Mouse (Mus musculus) urinary bladder, postnatal 25 days (tissue): ENCODE data around the gene Pgbd1.
"Not testable (repeated sequence)": the region's sequence is repeated elsewhere in the genome, so short reads cannot be mapped to it uniquely, and the experiment has no call there.

Source experiments
- DNase-seq: peaks from one replicate; pipeline ENCODE4 v3.0.0; 2022; ENCODE audit warnings: low spot score

The Pgbd1 gene

DNA sequence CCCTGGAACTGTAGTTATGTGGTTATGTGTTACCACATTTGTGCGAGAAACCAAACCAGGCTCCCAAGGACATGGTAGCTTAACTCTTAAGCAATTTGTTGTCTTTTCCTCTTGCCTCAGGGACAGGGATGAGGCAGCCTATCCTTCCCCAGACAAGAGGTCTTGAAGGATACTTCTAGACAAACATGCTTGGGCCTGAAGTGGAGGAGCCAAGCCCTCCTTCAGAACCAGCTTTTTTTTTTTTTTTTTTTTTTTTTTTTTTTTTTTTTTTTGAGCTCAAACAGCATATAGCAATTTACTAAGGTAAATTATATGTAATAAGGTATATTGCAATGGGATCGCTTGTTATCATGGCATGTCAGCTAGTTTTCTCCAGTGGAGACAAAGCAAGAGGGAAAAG lies 25.1 kb downstream of the Pgbd1 start:
- DNase-seq, result no peak

DNA sequence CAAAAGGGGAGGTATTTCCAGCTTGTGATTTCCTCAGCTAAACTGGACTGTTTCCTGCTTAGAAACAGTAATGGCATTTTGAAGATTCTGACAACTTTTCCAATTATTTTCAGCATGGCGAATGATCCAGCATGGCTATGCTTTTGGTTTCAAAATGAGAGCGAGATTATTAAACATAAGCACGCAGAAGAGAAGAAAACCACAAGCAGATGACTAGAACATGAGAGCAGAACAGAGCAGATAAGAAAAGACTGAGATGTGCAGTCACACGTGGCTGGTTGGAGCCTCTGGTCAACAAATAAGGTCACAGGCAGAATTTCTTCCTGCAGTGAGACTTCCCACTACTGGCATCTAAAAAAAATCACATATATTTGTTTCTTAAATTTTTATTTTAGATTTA lies 25.6 kb downstream of the Pgbd1 start:
- no peak for DNase-seq

DNA sequence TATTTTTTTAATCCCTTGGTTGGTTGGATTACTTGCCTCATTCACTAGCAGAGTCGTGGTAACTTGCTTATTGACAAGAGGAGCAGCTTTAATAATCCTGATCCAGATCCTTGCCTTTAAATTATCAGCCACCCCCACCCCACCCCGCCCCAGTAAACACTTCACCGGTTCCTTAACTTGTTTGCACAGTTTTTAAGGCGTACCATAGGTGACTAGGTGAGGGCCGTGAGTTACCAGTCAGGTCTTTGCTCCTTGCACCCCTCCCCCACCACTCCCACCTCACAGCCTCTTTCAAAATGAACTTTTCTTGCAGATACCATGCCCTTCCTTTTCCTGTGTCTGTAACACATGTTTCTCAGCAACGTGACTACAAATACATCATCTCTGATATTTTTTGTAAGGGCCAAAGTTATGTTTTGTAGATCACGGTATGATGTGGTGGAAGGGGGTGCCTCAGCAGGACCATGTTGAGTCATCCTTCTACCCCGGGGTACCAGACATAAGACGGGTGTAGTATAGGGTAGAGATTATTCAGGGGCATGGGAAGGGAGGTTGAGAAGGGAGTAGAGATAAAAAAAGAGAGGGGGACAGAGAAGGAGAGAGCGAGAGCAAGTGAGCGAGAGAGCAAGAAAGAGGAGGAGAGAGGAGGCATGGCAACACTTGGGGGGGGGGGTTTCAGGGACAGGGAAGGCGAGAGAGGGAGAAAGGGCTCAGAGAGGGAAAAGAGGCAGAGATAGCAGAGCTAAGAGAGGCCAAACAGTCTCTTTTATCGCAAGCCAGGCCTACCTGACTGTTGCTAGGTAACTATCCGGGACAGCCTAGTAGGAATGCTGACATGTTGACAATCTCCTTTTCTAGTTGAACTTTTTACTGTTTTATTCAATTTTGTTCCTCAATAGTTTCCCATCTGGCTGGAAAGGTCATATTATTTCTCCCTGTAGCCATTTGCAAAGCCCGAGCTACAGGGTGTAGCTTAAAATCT lies 26.3 kb downstream of the Pgbd1 start:
- DNase-seq, result peak; percentile 32

DNA sequence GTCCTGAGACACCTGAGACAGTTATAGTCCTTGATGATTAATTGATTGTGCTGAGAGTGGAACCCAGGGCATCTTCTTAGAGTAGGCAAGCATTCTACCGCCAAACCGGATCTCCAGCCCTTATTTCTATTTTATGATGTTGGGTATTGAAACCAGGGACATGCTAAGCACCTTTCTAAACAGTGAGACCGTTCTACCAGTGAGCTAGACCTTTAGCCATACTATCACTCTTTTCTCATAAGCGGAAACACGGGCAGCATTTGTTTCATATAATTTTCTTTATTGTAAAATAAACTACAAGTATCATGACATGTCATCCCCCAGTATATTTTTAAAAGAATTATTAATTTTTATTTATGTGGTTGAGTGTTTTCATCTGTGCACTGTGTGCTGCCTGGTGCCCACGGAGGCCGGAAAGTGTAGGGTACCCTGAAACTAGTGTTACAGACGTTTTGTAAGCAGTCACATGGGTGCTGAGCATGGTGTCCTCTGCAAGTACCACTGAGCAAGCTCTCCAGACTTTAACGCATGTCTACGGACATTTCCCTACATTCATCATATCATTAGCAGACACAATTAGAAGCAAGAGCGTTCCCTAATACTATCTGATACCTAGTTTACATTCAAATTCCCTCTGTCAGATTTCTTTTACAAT lies 31.9 kb downstream of the Pgbd1 start:
- no peak for DNase-seq

DNA sequence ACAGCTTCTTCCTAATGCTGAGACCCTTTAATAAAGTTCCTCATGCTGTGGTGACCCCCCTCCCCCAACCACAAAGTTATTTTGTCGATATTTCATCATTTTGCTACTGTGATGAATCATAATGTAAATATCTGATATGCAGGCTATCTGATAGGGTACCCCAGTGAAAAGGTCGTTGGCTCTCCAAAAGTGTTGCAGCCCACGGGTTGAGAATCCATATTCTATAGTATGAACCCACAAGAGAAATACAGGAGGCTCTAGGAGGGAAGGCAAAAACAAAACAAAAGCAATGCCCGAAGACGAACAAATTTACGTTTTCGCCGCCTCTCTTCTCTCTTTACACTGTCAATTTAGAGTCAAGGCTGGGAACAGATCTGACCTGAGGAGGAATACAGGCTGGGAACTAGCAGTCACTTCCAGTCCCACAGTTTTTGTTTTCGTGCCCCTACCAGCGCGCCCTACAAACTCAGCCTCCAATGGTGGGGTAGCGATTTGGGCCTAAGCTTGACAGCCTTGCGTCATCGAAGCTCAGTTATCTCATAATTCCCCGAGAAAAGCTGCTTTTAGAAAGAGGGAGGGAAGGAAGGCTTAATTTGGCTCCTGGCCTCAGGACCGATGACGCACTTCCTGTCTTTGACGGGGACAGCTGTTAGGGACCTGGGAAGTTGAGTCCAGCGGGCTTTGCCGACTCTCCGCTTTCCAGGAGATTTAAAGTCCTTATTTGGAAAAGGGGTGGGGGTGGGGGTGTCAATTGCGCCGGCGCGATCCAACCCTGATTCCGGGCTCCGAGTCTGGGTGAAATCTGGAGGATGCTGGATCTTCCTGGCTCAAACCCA lies 32.7 kb downstream of the Pgbd1 start:
- peak; percentile 68 for DNase-seq

DNA sequence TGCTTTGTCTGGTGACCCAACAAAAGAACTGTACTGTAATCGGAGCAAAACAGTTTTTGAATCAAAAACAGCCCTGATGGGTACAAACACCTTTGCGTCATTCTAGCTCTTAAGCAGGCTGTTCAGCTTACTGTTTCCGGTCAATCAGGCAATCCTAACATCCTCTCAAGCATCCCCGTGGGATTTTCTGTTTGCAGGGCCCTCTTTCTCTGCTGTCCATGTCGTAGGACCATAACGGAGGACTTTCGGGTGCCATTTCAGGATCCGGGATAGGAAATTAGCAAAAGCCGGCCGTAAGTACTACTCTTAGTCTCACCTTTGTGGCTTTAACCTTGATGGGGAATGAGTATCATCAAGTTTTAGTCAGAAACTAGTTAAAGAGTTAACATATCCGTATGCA lies 33.5 kb downstream of the Pgbd1 start:
- no peak for DNase-seq

DNA sequence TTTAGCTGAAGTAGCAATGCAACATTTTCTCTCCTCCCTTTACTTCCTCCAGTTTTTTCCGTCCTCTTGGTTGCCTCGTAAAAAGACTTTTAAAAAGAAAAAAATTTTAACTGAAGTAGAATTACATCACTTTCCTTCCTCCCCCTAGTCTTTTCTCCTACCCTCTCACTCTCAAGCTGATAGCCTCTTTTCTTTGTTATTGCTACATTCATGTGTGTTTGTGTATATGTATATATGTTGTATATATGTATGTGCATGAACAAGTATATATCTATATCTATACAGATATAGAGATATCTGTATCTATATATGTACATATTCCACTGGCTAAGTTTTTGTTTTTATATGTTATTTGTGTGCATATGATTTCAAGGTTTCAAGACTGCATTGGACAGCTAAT lies 38.0 kb downstream of the Pgbd1 start:
- DNase-seq, result no peak

DNA sequence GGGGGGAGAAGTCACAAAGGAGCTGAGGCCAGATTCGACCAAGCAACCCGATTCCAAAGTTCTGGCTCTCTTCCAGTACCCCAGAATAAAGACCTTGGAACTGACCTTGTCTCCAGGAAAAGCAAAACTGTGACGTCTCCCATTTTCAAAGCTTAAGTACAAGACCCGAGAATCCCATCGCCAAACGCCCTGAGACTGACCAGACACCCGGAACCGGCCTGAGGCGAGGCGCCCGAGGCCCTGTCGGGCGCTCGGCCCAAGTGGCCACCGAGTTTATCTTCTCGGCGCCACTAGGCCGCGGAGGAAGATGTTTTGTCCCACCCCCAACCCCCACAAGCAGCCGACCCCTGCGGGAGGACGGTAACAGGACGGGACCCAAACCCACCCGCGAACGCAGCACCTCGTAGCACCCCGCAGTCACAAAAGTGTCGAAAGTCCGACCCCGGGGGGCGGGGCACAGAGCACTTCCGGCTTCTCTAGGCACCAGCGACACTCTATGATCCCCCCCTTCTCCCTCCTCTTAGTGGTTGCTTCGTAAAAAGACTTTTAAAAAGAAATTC lies 38.5 kb downstream of the Pgbd1 start, which contains the start of gene Zkscan3:
Gene Zkscan3, minus strand, starts transcription at position 469 of the 560 bp plus-strand sequence.
- peak; percentile 85 for DNase-seq

DNA sequence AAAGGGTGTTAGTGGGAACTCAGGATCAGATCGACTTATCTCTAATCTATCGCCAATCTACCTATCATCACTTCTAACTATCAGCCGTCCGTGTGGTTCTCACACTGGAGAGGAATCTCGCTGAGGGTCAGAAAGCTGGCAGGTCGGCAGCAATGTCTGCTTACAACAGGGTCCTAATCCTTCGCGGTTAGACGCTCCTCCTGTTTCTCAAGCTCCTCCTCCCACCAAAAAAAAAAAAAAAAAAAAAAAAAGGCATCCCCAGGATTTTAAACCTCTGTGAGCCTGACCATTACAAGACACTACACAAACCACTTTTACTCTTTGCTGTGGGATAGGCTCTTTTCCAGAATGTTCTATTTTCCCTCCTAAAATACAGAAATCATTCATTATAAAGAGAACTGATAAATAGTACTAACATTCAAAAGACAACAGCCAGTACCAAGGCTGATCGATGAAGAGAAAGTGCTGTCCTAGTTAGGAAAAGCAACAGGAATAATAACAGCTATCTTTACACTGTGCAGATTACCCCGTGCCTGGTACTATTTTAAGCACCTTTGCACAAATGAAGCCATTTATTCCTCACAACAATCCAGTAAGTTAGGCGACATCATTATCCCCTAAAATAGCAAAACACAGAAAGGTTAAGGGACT lies 39.1 kb downstream of the Pgbd1 start:
- DNase-seq, result no peak

DNA sequence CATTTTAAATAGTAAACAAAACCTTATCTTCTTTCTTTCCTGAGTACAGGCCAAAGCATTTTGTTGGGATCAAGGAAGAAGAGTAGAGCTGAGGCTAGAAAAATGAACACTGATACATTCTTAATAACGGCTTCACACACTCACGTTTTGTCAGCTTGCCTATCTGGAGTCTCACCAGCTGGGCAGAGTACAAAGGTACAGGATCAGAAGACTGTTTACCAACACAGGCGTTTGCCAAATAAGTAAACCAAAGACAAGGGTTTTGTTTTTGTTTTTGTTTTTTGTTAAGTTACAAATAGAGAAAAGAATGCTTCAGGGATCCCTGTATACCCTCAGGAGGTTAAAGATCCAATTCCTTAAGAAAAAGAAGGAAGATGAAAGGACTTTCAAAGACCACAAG lies 39.7 kb downstream of the Pgbd1 start:
- DNase-seq, result no peak

DNA sequence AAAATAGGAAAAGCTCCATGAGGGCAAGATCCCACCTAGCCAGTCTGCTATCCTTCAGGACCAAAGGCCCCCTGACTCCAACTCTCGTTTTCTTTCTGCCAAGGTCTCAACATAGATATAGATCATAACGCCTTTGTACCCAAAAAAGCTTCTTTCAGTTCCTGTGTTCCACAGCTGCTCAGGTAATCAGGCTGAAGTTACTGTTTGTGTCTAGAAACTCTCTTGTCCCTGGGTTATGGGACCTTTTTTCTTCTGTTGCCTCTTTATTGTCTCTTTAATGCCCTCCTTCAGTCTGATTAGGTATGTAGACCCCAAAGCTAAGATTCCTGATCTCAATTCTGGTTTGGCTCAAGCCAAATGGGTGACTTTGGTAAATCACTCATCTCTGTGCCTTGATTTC lies 43.4 kb downstream of the Pgbd1 start:
- no peak for DNase-seq

DNA sequence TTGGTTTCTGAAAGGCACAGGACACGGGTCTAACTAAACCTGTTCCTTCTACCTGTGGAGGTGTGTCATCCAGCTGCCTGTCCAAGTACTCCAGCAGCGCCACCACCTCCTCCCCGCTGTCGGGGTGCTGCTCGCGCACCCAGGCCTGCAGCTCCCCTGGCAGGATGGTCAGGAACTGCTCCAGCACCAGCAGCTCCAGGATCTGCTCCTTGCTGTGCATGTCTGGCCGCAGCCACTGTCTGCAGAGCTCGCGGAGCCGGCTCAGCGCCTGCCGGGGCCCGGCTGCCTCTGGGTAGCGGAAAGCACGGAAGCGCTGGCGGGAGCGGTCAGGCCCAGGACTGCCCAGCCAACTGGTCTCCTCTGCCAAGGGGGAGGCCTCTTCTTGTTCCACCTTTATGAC lies 44.8 kb downstream of the Pgbd1 start:
- DNase-seq, result not testable (repeated sequence)

DNA sequence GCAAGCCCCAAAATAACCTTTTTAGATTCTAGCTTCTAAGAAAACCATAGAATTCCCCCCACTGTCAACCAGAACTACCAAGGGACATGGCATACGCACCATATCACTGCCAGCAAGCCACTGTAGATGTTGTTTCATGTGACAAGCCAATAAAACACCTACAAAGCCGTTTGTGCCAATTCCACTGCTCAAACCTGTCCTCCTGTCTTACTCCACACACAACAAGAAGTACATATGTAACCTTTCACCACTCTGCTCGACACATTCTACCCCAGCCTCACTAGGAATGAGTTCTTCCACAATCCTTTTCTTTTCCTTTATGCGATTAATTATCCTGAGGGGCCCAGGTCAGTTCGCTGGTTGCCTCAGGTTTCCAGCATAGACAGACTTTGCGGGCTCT lies 45.2 kb downstream of the Pgbd1 start:
- DNase-seq, result no peak

DNA sequence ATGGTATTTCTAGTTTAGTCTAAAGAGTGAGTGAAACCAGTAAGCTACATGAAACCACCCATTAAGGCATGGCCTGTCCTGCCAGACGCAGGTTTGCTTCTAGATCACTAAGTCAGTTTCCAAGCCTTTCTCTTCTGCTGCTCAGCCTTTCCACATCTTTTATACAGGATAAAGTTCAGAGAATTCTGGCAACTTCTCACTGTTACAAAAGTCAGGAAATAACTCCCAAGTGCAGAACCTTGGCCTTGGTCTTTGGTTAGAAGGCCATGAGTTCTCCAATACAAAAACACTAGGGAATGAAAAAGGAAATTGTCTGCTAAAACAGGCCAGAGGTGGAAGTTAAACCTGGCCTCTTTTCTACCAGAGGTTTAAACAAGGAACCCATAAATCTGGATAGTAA lies 45.6 kb downstream of the Pgbd1 start:
- DNase-seq, result no peak

DNA sequence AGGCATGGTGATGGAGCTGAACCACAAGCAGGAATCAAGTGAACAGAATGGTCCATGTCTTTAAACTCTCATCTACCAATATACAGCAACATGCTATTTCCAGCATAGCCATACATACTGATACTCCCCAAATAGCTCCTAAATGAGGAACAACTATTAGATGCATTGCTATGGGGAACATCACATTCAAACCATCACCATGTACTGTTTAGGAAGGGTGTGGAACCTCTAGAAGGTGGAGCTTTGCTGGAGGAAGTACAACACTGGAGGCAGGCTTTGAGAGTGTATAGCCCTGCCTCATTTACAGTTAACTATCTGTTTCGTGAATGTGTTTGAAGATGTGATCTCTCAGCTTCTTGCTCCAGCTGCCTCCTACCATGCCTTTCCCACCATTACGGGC lies 63.1 kb downstream of the Pgbd1 start:
- DNase-seq, result no peak

DNA sequence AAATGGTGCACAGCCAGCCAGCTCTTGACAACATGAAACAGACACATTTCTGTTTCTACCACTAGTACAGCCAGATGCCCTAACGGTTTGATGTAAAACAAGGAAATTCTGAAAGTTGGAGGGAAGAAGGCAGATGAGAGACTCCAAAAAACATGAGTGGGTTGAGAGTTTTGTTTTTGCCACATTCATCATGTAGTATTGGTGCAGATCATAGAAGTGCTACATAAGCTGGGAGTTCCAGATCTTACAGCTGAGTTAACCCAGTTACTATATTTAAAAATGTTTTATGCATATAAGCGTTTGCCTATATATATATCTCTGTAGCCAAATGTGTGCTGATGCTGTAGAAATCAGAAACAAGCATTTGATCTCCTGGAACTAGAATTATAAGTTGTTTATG lies 68.2 kb downstream of the Pgbd1 start:
- DNase-seq, result no peak
